Mouse (Mus musculus) right cerebral cortex, postnatal 4 days (tissue): ENCODE data around the gene Slco2a1.

Experiments
- DNase-seq: peaks from one replicate; pipeline ENCODE4 v3.0.0-alpha.2; 2022

Slco2a1 gene

GRCm38 (mm10) chr9:102985111-102985510 is 3.4 kb upstream of the Slco2a1 start:
- DNase-seq, result no peak

- DNase-seq, result no peak
Observed at GRCm38 (mm10) chr9:102985939-102986338, 2.6 kb upstream of the Slco2a1 start.

- no peak for DNase-seq
Observed at GRCm38 (mm10) chr9:102990306-102991133, 2.0 kb downstream of the Slco2a1 start.

- DNase-seq, result no peak
Observed at GRCm38 (mm10) chr9:102991134-102991406, 2.6 kb downstream of the Slco2a1 start.

- no peak for DNase-seq
Observed at GRCm38 (mm10) chr9:102992877-102993276, 4.4 kb downstream of the Slco2a1 start.

- DNase-seq, result no peak
Observed at GRCm38 (mm10) chr9:102993764-102994163, 5.3 kb downstream of the Slco2a1 start.

GRCm38 (mm10) chr9:102995800-102996635 is 7.5 kb downstream of the Slco2a1 start:
- no peak for DNase-seq

GRCm38 (mm10) chr9:103000384-103000783 is 11.9 kb downstream of the Slco2a1 start:
- DNase-seq, result no peak

- DNase-seq, result no peak
Observed at GRCm38 (mm10) chr9:103004343-103004742, 15.8 kb downstream of the Slco2a1 start.

- DNase-seq, result no peak
Observed at GRCm38 (mm10) chr9:103007699-103008078, 19.2 kb downstream of the Slco2a1 start.

GRCm38 (mm10) chr9:103008079-103008855 is 19.8 kb downstream of the Slco2a1 start:
- DNase-seq, result no peak

GRCm38 (mm10) chr9:103010161-103010560 is 21.6 kb downstream of the Slco2a1 start:
- DNase-seq, result no peak

GRCm38 (mm10) chr9:103013366-103013765 is 24.9 kb downstream of the Slco2a1 start:
- peak; percentile 54 for DNase-seq

GRCm38 (mm10) chr9:103014686-103015085 is 26.2 kb downstream of the Slco2a1 start:
- DNase-seq, result no peak

GRCm38 (mm10) chr9:103024116-103024515 is 35.6 kb downstream of the Slco2a1 start:
- DNase-seq, result no peak

- DNase-seq, result no peak
Observed at GRCm38 (mm10) chr9:103027150-103027889, 38.8 kb downstream of the Slco2a1 start.

- no peak for DNase-seq
Observed at GRCm38 (mm10) chr9:103029012-103029411, 40.5 kb downstream of the Slco2a1 start.

GRCm38 (mm10) chr9:103030041-103030440 is 41.5 kb downstream of the Slco2a1 start:
- no peak for DNase-seq

- DNase-seq, result no peak
Observed at GRCm38 (mm10) chr9:103031211-103031610, 42.7 kb downstream of the Slco2a1 start.

- no peak for DNase-seq
Observed at GRCm38 (mm10) chr9:103032193-103032592, 43.7 kb downstream of the Slco2a1 start.

GRCm38 (mm10) chr9:103033381-103033780 is 44.9 kb downstream of the Slco2a1 start:
- no peak for DNase-seq

GRCm38 (mm10) chr9:103036971-103037391 is 48.5 kb downstream of the Slco2a1 start:
- DNase-seq, result no peak

GRCm38 (mm10) chr9:103038266-103038665 is 49.8 kb downstream of the Slco2a1 start:
- DNase-seq, result no peak
